Mouse (Mus musculus): ENCODE data around the gene Rhox2f.
"Not testable (repeated sequence)": the region's sequence is repeated elsewhere in the genome, so short reads cannot be mapped to it uniquely, and the experiment has no call there.

- not testable (repeated sequence) for TF ChIP-seq CTCF (IDR thresholded peaks at IDR 0.05; ENCODE audit: borderline replicate concordance, control insufficient read depth, extremely low read depth, insufficient read depth, low read length, poor library complexity); POLR2A (IDR thresholded peaks at IDR 0.05; ENCODE audit: control insufficient read depth, extremely low read depth, insufficient read depth, low read length, poor library complexity)
Measured at GRCm38 (mm10) chrX:37572638-37573037, 1.4 kb downstream of the Rhox2f start.

Data from thymus, adult 2 months (tissue).